Mouse (Mus musculus) spleen, postnatal 4 days (tissue): ENCODE measurements around the gene Ptpro.

Source experiments
- DNase-seq, 2 experiments: peaks; one replicate each; pipeline ENCODE4 v3.0.0; 2022; ENCODE audit warnings: low spot score in 2 of 2

Gene Ptpro

DNA sequence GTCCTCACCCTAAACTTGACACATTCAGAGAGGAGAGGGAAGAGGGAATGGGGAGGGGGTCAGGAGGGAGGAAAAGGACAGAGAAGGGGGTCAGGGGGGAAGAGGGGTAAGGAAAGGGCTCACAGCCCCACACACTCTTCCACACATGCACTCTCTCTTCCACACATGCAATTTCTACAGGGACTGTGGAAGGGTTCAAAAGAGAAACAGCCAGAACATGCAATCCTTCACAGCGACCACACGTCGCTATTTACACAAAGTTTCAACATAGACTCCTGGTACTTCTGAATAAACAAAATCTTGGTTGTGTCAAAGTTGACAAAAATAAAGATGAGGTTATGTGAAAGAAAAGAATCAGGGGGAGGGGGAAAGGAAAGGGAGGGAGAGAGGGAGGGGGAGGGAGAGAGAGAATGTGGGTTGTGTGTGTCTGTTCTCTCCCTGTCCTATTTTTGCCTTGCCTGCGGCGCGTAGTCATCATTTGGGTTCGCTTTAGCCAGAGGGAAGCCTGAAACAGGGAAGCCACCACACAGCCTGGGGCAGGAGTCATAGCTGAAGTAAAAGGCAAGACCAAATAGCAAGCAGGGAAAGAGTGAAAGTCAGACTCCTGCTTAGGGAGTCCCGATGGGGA is 245.2 kb downstream of the Ptpro start:
- DNase-seq = no peak

DNA sequence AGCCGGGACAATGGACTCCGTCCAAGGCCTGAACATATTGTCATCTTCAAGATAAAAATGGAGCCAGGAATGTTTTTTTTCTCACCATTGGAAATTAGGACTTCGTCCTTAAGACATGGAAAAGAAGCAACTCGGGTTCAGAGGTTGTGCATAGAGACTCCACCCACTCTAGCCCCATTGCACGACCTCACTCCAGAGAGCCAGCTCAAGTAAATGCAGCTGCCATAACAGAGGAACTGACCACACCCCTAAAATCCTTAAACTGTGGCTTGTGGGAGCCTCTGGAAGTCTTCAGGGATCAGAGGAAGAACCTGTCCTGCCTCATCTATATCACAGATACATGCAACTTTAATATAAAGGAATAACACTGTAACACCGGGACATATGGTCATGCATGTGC is 246.7 kb downstream of the Ptpro start:
- DNase-seq = no peak

DNA sequence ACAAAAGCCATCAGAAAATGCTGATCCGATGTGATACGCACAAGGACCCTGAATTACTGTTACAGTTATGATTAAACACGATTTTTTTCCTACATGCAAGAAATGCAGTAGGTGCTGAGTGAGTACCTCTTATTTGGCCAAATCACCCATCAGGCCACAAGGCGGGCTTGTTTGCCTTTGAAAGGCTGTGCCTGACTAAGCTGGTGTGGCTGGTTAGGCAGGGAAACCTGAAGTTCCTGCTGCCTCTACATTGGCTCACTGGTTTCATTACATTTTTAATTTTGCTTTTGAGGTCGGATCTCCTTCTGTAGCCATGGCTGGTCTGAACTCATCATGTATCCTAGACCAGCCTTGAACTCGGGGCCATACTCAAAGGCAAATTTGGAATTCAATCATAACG is 250.9 kb downstream of the Ptpro start:
- no peak for DNase-seq

DNA sequence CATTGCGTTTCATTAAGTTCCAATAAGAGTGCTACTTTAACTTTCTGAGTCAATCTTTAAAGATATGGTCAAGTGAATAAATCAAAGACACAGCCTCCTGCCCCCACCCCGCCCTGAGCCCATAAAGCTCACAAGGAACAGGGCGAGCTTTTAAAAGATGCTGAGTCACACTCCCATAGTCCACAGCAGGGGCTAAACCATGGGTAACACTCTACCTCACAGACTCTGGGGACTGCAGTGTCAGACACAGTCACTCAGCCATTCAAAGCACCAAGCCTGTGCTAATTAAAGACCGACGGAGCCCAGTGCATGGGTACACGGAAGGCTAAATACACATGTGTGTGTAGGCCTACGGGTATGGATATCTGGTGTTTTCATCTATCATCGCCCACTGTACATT is 251.3 kb downstream of the Ptpro start:
- DNase-seq = peak in 1 of 2 experiments; percentile 47

DNA sequence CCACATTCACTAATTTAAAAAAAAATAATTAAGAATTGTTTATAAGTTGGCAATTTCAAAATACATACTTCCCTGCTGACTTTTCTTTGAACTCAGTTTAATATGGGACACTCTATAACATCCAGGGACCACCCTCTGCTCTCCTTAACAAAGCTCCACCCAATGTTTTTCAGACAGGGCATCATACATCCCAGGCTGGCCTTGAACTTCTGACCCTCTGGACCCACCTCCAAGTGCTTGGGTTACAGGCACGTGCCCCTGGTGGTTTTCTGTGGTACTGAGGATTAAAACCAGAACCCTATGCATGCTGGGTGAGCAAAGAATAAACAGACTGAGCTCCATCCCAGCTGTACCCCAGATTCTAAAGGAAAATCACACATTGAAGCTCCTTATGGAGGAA is 251.9 kb downstream of the Ptpro start:
- peak in 1 of 2 experiments; percentile 38 for DNase-seq

DNA sequence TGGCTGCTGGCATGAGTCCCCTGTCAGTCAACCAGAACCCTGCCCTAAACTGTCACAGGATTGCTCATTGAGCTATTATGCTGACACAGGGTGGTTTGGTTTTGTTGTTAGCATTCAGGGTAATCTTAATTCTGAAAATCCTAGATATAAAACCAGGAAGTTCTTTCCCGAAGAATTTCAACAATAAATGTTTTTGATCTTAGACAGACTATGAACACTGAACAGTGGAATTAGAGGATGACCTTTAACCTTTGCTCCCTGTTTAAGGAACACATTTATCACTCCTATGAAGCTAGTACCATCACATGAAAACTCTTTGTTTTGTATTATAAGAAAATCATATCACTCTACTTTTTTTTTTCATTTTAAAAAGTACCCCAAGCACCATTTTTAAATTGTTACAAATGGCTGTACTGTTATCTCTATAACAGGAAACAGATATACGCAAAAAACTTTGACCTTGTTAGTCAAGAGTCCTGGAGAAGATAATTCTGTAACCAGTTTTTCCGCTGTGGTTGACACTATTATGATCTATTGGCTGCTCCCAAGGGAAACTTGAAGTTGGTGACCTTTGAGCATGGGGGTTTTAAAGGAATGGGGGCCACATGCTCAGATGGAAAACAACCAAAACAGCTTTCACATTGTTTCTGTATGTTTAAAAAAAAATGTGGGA is 253.6 kb downstream of the Ptpro start:
- DNase-seq = no peak

DNA sequence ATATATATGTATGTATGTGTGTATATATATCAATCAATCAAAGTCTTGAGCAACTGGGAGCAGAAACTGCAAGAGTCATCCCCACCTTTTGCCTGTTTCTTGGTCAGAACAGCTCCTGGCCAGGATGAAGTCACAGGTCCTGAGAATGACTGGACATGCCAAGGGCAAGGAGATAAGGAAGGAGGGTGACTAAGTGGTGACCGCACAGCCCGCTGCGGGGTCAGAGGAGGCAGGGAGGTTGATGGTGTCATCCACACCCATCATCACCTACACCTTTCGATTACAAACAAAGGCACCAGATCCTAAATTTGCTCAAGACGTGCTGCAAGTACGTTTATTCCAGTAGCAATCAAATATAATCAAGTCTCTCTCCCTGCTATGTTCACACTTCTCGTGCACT is 254.4 kb downstream of the Ptpro start:
- DNase-seq = peak in 1 of 2 experiments; percentile 44

DNA sequence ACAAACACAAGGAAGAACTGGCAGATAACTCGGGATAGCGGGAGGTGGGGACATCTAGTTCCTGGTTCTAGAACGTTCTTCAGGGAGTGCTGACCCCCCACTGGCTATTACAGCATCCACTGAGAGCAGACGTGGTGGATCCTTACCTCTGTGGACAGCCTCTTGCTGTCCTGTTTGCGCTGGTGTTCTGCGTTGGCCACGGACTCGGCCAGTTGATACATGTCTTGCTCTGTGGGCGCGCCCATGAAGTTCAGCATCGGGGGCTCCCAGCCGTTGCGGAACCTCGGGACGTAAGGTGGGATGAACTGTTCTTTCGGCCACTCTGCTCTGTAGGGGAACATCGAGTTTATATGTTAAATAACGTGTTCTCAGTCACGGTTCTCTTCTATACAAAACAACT is 256.8 kb downstream of the Ptpro start:
- DNase-seq = no peak

DNA sequence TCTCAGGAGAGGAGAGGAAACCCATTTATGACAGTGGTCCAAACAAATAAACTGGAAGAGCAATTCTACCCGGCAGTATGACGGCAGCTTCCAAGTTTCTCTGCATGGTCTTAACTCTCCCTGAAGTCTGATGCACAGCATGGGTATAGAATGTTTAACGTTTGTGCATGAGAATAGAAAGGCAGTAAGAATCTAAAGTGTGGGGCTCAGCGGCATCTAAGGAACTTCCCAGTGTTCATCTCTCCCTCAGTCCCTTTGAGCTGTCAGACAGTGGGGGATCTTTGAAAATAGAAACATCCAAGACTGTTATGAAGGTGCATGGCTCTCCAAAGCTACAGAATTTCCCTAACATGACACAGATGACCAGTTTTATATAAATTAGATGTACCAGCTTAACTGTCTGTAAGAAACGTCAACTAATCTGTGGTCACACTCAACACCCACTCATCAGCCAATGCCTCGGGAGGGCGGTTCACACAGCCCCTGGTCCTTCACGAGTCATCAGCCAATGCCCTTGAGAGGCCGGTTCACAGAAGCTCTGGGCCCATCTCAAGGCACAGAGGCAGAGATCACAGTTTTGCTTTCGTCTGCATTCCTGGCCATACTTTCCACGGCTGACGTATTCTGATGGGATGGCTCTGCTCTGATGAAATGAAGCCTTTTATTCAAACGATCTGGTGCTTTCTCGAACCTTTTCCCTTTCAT is 257.4 kb downstream of the Ptpro start:
- DNase-seq = peak in 1 of 2 experiments; percentile 37

DNA sequence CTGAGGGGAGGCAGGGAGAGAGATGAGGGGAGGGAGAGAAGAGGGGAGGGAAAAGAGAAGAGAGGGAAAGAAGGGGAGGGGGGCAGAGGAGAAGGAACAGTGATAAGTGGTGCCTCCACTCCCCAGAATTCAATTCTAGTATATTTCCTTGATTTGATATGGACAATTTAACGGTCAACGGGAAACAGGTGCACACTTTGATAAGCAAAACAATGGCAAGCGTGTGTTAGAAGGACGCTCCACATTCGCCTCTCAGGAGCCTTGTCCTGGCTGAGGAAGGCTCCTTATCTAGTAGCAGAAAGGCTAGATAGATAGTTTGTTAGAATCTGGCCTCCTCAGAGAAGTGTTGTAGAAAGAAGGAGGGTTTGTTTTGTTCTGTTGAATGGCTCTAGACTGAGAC is 260.6 kb downstream of the Ptpro start:
- DNase-seq = no peak
